Mouse (Mus musculus): Measurements from ENCODE around the gene Bmp7. TPM values are rescaled to one million over a fixed set of nuclear protein-coding genes. Genes with fewer than 3 reads are reported as not detected.
A peak's percentile ranks its signal among the peaks of the same experiment; 100 is the strongest.

Bmp7 gene
- polyA plus RNA-seq, 1 experiment from 2014 or later: 13.7 TPM

- Histone ChIP-seq H3K9ac (replicated peaks) (no peak overlapping the region), H3K27ac (replicated peaks) (no peak overlapping the region), H3K4me1 (no peaks in the 10 kb centered on the region), H3K4me3 (replicated peaks) (no peak overlapping the region), H3K4me2 (no peak overlapping the region), H3K9me3 (replicated peaks) (no peaks in the 10 kb centered on the region), H3K36me3 (no peaks in the 10 kb centered on the region), H3K27me3 (replicated peaks) (no peaks in the 10 kb centered on the region; the same call in 1 of the 2 replicates)
- no peak for ATAC-seq (ENCODE audit: low FRiP score)
- WGBS: 90% methylated on average over 5 of the region's 5 CpGs
These were observed 26.4 kb upstream of the Bmp7 start for GRCm38 (mm10) chr2:172966480-172966879.

DNA sequence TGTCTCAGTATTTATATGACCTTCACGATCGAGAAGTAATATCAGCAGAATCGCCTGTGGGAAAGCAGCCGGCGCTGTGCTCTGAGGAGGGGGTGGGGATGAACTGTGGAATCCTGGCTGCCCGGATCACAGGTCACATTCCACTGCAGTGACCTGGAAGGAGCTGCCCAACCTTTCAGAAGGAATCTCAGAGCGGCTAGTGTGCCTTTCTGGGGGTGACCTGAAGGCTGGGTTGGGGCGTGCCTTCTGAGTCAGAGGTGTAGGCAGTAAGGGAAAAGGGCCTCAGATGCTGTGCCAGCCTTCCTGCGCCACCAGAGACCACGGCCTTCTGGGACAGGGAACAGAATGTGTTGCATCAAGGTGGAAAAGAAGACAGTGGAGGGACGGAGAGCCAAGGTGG is 25.1 kb upstream of the Bmp7 start:
- no peak overlapping the region for H3K4me2 ChIP-seq
- H3K4me3 ChIP-seq (replicated peaks): no peak overlapping the region
- H3K9me3 ChIP-seq (replicated peaks): no peaks in the 10 kb centered on the region
- H3K9ac ChIP-seq (replicated peaks): no peak overlapping the region
- H3K27ac ChIP-seq (replicated peaks): no peak overlapping the region
- 58% methylated on average over 11 of the region's 11 CpGs for WGBS
- no peaks in the 10 kb centered on the region for H3K4me1 ChIP-seq
- H3K27me3 ChIP-seq (replicated peaks): no peaks in the 10 kb centered on the region; the same call in 1 of the 2 replicates
- ATAC-seq (ENCODE audit: low FRiP score): no peak
- no peaks in the 10 kb centered on the region for H3K36me3 ChIP-seq

DNA sequence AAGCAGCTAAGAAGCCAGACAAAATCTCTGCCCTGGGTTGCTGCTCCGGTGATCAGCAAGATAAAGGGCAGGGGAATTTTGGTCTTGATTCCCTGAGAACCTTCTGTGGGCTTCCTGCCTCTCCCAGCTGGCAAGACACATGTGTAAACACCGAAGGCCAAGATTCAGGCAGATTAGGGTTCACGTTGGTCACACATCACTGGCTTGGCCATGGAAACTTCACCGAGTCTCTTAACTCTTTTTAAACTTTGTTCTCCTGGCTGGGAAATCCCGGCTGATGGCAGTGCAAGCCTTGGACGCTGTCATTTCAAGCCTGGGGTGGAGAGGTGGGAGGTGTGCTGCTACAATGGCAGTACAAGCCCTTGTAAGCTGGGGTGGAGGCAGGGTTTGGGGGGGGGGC is 21.1 kb upstream of the Bmp7 start:
- Histone ChIP-seq H3K4me3 (replicated peaks) (no peak overlapping the region), H3K4me2 (no peak overlapping the region), H3K9ac (replicated peaks) (no peak overlapping the region), H3K27me3 (replicated peaks) (no peaks in the 10 kb centered on the region; the same call in 1 of the 2 replicates), H3K9me3 (replicated peaks) (no peaks in the 10 kb centered on the region; the same call in 1 of the 2 replicates), H3K27ac (replicated peaks) (no peak overlapping the region), H3K36me3 (no peaks in the 10 kb centered on the region), H3K4me1 (peaks cover 8% of the 10 kb centered on the region)
- ATAC-seq (ENCODE audit: low FRiP score): no peak
- whole genome bisulfite sequencing: 62% methylated on average over 6 of the region's 6 CpGs

- 91% methylated on average over 3 of the region's 3 CpGs for WGBS
- peaks cover 8% of the 10 kb centered on the region for H3K4me1 ChIP-seq
- H3K27me3 ChIP-seq (replicated peaks): no peaks in the 10 kb centered on the region; the same call in 1 of the 2 replicates
- H3K9me3 ChIP-seq (replicated peaks): no peaks in the 10 kb centered on the region; the same call in 1 of the 2 replicates
- H3K27ac ChIP-seq (replicated peaks): no peak overlapping the region
- no peaks in the 10 kb centered on the region for H3K36me3 ChIP-seq
- H3K4me2 ChIP-seq: no peak overlapping the region
- H3K9ac ChIP-seq (replicated peaks): no peak overlapping the region
- no peak overlapping the region for H3K4me3 ChIP-seq (replicated peaks)
- no peak for ATAC-seq (ENCODE audit: low FRiP score)
These were observed 20.2 kb upstream of the Bmp7 start for GRCm38 (mm10) chr2:172960350-172960749.

DNA sequence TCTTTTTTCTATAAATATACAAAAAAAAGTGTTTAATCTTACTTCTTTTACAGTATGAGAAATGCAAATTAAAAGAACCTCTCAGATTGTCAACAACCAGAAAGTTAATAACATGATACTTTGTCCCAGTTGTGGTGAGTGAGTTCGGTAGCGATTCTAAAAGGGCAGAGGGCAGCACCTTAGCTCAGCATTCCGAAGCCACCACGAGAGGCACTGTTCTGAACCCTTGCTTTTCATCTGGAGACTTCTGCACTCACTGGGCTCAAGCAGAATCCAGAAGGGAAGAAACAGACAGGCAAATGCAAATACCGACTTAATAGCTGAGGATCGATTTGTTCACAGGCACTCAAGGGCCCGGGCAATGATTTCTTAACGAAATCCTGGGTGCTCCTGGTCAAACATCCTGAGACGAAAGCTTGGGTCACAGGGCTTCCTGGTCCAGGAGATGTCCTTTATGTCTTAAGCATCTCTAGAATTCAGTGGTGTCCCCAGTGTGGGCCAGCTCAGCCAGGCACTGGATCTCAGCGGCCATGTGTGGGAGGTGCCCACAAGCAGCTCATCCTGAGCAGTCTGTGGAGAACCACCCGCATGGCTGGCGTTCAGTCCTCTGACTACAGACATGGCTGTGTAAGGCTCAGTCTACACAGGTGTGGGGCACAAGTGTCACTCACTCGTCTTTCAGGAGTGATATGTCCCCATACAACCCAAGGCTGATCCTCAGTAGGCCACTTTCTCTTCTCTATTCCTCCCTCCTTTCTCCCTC is 19.1 kb upstream of the Bmp7 start:
- ATAC-seq (ENCODE audit: low FRiP score): no peak
- 57% methylated on average over 13 of the region's 13 CpGs for WGBS
- no peak overlapping the region for H3K4me2 ChIP-seq
- H3K27ac ChIP-seq (replicated peaks): no peak overlapping the region
- no peak overlapping the region for H3K9ac ChIP-seq (replicated peaks)
- no peaks in the 10 kb centered on the region; the same call in 1 of the 2 replicates for H3K9me3 ChIP-seq (replicated peaks)
- no peaks in the 10 kb centered on the region; the same call in 1 of the 2 replicates for H3K27me3 ChIP-seq (replicated peaks)
- H3K4me1 ChIP-seq: peaks cover 8% of the 10 kb centered on the region
- H3K4me3 ChIP-seq (replicated peaks): no peak overlapping the region
- no peaks in the 10 kb centered on the region for H3K36me3 ChIP-seq

- no peak for ATAC-seq (ENCODE audit: low FRiP score)
- Histone ChIP-seq H3K9ac (replicated peaks) (no peak overlapping the region), H3K4me3 (replicated peaks) (no peak overlapping the region), H3K4me1 (peaks cover 8% of the 10 kb centered on the region), H3K4me2 (no peak overlapping the region), H3K27ac (replicated peaks) (0 out of 2 replicates have a peak overlapping the region, but pooled peaks have one; percentile 33), H3K36me3 (no peaks in the 10 kb centered on the region), H3K9me3 (replicated peaks) (no peaks in the 10 kb centered on the region; the same call in 1 of the 2 replicates), H3K27me3 (replicated peaks) (no peaks in the 10 kb centered on the region; the same call in 1 of the 2 replicates)
- 10% methylated on average over 5 of the region's 5 CpGs for WGBS
These were observed 18.5 kb upstream of the Bmp7 start for GRCm38 (mm10) chr2:172958579-172958978.

DNA sequence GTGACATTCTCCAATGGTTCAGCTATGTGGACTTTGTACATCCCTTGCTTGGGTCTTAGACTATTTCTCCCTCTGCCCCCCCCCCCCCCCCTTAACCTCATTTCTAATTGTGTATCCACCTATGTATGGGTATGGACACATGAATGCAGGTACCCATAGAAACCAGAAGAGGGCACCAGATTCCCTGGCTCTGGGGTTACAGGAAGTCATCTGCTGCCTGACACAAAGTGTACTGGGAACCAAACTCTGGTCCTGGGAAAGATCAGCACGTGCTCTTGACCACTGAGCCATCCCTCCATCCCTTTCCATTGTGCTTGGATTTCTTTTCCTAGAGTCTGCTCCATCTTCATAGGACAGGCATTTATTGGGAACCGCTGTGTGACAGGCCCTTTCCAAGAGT is 11.9 kb upstream of the Bmp7 start:
- H3K9me3 ChIP-seq (replicated peaks): no peaks in the 10 kb centered on the region

DNA sequence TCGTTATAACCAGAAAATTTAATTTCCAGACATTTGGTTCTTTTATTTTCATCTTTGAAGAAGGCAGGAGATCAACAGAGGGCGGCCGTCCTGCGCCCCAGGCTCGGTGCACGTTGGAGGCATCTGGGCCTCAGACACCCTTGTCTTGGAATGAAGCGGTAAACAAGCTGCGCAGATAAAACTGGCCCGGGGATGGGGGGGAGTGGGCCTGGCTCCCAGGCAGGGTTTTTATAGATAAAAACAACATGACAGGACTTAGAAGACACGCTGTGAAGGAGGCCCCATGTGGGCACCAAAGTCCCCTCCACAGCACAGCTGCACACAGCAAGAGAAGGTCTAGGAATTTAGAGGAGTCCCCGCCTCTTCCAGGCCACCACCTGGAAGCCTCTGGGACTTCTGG is 10.6 kb upstream of the Bmp7 start:
- Histone ChIP-seq H3K27me3 (replicated peaks) (peaks cover 4% of the 10 kb centered on the region), H3K9ac (replicated peaks) (no peak overlapping the region), H3K27ac (replicated peaks) (no peak overlapping the region), H3K9me3 (replicated peaks) (no peaks in the 10 kb centered on the region), H3K4me1 (no peaks in the 10 kb centered on the region), H3K36me3 (no peaks in the 10 kb centered on the region), H3K4me3 (replicated peaks) (no peak overlapping the region), H3K4me2 (no peak overlapping the region)
- no peak for ATAC-seq (ENCODE audit: low FRiP score)
- WGBS: 43% methylated on average over 11 of the region's 11 CpGs

More for the DNA sequence above, 11.9 kb upstream of the Bmp7 start:
- Histone ChIP-seq H3K4me1 (no peaks in the 10 kb centered on the region), H3K36me3 (no peaks in the 10 kb centered on the region), H3K4me2 (no peak overlapping the region), H3K9ac (replicated peaks) (no peak overlapping the region), H3K4me3 (replicated peaks) (no peak overlapping the region), H3K27me3 (replicated peaks) (no peaks in the 10 kb centered on the region), H3K27ac (replicated peaks) (no peak overlapping the region)
- WGBS: 85% methylated on average over 2 of the region's 2 CpGs
- ATAC-seq (ENCODE audit: low FRiP score): no peak

- Histone ChIP-seq H3K9me3 (replicated peaks) (no peaks in the 10 kb centered on the region), H3K9ac (replicated peaks) (no peak overlapping the region), H3K27me3 (replicated peaks) (peaks cover 8% of the 10 kb centered on the region), H3K4me3 (replicated peaks) (no peak overlapping the region), H3K4me2 (no peak overlapping the region), H3K4me1 (no peaks in the 10 kb centered on the region), H3K36me3 (no peaks in the 10 kb centered on the region), H3K27ac (replicated peaks) (no peak overlapping the region)
- 66% methylated on average over 9 of the region's 9 CpGs for WGBS
- no peak for ATAC-seq (ENCODE audit: low FRiP score)
These were observed 10.1 kb upstream of the Bmp7 start for GRCm38 (mm10) chr2:172950119-172950676.

DNA sequence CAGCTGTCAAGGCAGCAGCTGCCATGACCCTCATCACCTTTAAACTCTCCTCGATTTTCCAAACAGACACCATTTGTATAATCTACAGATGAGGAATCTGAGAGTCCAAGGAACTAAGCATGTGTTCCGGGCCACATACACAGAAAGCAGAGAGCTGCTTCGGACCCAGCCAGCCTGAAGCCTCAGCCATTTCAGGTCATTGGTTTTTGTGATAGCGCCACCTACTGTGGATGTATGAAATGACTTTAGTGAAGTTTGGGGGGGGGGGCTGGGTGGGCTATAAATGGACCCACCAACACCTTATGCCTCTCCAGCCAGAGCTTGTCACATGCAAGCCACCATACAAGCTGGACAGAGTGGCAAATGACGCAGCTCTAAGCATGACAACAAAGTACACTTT is 8.9 kb upstream of the Bmp7 start:
- Histone ChIP-seq H3K4me1 (no peaks in the 10 kb centered on the region), H3K27me3 (replicated peaks) (peaks cover 10% of the 10 kb centered on the region), H3K9ac (replicated peaks) (no peak overlapping the region), H3K4me3 (replicated peaks) (no peak overlapping the region), H3K9me3 (replicated peaks) (no peaks in the 10 kb centered on the region), H3K27ac (replicated peaks) (no peak overlapping the region), H3K36me3 (no peaks in the 10 kb centered on the region), H3K4me2 (no peak overlapping the region)
- 46% methylated on average over 5 of the region's 5 CpGs for WGBS
- ATAC-seq (ENCODE audit: low FRiP score): no peak

- Histone ChIP-seq H3K36me3 (no peaks in the 10 kb centered on the region), H3K27me3 (replicated peaks) (peaks cover 84% of the 10 kb centered on the region), H3K9me3 (replicated peaks) (no peaks in the 10 kb centered on the region), H3K4me1 (peaks cover 46% of the 10 kb centered on the region), H3K4me3 (replicated peaks) (peak overlapping the region; percentile 45), H3K4me2 (peak overlapping the region; percentile 85), H3K9ac (replicated peaks) (no peak overlapping the region), H3K27ac (replicated peaks) (no peak overlapping the region)
- 0% methylated on average over 12 of the region's 13 CpGs for WGBS
- peak; percentile 26; the same call in 1 of the 2 replicates for ATAC-seq (ENCODE audit: low FRiP score)
These were observed 660 bp upstream of the Bmp7 start for GRCm38 (mm10) chr2:172940799-172941163.

DNA sequence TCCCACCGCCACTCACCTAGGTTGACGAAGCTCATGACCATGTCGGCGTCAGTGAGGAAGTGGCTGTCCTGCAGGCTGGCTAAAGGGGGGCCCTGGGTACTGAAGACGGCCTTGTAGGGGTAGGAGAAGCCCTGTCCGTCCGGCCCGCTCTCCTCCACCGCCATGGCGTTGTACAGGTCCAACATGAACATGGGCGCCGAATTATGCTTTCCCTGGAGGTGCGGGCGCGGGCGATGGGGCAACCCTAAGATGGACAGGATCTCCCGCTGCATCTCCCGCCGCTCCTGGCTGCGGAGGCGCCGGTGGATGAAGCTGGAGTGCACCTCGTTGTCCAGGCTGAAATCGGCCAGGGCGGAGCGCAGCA is 500 bp downstream of the Bmp7 start:
- peak overlapping the region; percentile 33 for H3K9ac ChIP-seq (replicated peaks)
- ATAC-seq (ENCODE audit: low FRiP score): 0 out of 2 replicates have a peak, but pooled peaks have one; percentile 12
- under 1% methylated on average over 26 of the region's 26 CpGs for WGBS
- peak overlapping the region; percentile 85 for H3K4me2 ChIP-seq
- H3K4me1 ChIP-seq: peaks cover 57% of the 10 kb centered on the region
- no peaks in the 10 kb centered on the region for H3K9me3 ChIP-seq (replicated peaks)
- no peaks in the 10 kb centered on the region for H3K36me3 ChIP-seq
- peak overlapping the region; percentile 48 for H3K27ac ChIP-seq (replicated peaks)
- peak overlapping the region; percentile 45 for H3K4me3 ChIP-seq (replicated peaks)
- peaks cover 84% of the 10 kb centered on the region for H3K27me3 ChIP-seq (replicated peaks)

Data from neural tube, embryonic 15.5 days (tissue).